In the genomic region with DNA sequence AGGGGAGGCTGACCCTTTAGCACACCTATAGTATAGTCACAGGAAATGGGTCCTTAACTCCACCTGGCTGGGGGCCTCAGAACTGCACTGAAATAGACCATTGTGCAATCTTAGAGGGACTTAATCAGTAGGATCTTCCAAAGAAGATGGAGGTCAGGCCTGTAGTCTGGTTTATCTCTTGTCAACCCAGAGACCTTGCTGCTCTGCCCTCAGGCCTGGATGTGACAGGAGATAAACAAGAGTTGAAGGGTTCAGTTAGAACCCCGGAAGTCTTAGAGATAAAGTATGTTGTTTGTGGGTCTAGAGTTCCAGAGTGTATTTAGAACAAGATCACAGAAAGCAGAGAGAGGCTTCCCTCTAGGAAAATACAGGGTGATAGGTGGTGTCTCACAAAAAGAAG, we compare ENCODE assay signal across 19 mouse cellular contexts. TPM values are rescaled to one million over a fixed set of nuclear protein-coding genes. Genes with fewer than 3 reads are reported as not detected.
DNase-seq lines count a peak whose midpoint lies in the region; ATAC-seq and TF ChIP-seq lines count a peak whose summit lies in the region.
"Had no signal": no experiment of that assay in that cellular context is flagged by ENCODE, and none has a peak within 500 bp of the region (broad histone marks: within the 10 kb centered on the region; RNA-seq: fewer than 3 reads in every experiment).

No protein-coding gene starts in this region.

- no peak for TF ChIP-seq POLR2A in kidney, adult 2 months (IDR thresholded peaks at IDR 0.05; ENCODE audit: low read depth, low read length)

- H3K4me1 ChIP-seq in kidney, adult 2 months (ENCODE audit: control insufficient read depth, insufficient read depth, low read length) = no peaks in the 10 kb centered on the region
- H3K4me1 ChIP-seq in kidney, embryonic 15.5 days = peaks cover 8% of the 10 kb centered on the region
- H3K4me1 ChIP-seq in brown adipose tissue, adult 24 weeks (ENCODE audit: control insufficient read depth, insufficient read depth, insufficient read length, low read length) = no peaks in the 10 kb centered on the region

- no peak overlapping the region for H3K4me3 ChIP-seq in kidney, adult 2 months (ENCODE audit: insufficient read depth, low read depth, low read length)
- H3K4me3 ChIP-seq in kidney, embryonic 15.5 days (replicated peaks) = no peak overlapping the region
- H3K4me3 ChIP-seq in brown adipose tissue, adult 24 weeks (ENCODE audit: insufficient read depth, low read depth, low read length) = no peak overlapping the region
- H3K4me3 ChIP-seq: embryonic facial prominence, embryonic 15.5 days; heart, embryonic 10.5 days; limb, embryonic 12.5 days; midbrain, embryonic 13.5 days had no signal

- no peak overlapping the region for H3K27ac ChIP-seq in kidney, adult 2 months (ENCODE audit: insufficient read depth, low read depth, low read length)
- H3K27ac ChIP-seq in kidney, embryonic 15.5 days = no peak overlapping the region
- H3K27ac ChIP-seq in brown adipose tissue, adult 24 weeks (replicated peaks; ENCODE audit: low read depth, low read length) = 0 out of 2 replicates have a peak overlapping the region, but pooled peaks have one; percentile 49
- H3K27ac ChIP-seq: embryonic facial prominence, embryonic 15.5 days; heart, embryonic 10.5 days; limb, embryonic 12.5 days; midbrain, embryonic 13.5 days had no signal

- H3K9ac ChIP-seq in kidney, embryonic 15.5 days = no peak overlapping the region
- H3K9ac ChIP-seq: embryonic facial prominence, embryonic 15.5 days; limb, embryonic 12.5 days; midbrain, embryonic 13.5 days had no signal

- DNase-seq in kidney, adult 2 months = peak; percentile 30
- DNase-seq in 416B (ENCODE audit: low read depth) = peak; percentile 84
- no peak for DNase-seq in right cerebral cortex, postnatal 25 days
- no peak for DNase-seq in testis, postnatal 10 days (ENCODE audit: low spot score)
- DNase-seq: adrenal gland, postnatal 10 days; cerebellum, adult 8-10 months had no signal

- H3K9me3 ChIP-seq in kidney, embryonic 15.5 days (replicated peaks) = no peaks in the 10 kb centered on the region
- H3K9me3 ChIP-seq: embryonic facial prominence, embryonic 15.5 days; heart, embryonic 10.5 days; limb, embryonic 12.5 days; midbrain, embryonic 13.5 days had no signal

- H3K27me3 ChIP-seq in kidney, adult 2 months (replicated peaks; ENCODE audit: control insufficient read depth, insufficient read depth, low read length) = no peaks in the 10 kb centered on the region
- peaks cover 28% of the 10 kb centered on the region for H3K27me3 ChIP-seq in kidney, embryonic 15.5 days

- TF ChIP-seq CTCF in kidney, adult 2 months (conservative IDR thresholded peaks at IDR 0.05; ENCODE audit: insufficient read depth, insufficient read length, low read depth, low read length) = no peak

- no peaks in the 10 kb centered on the region for H3K36me3 ChIP-seq in kidney, adult 2 months (ENCODE audit: control insufficient read depth, insufficient read depth, low read length)
- no peaks in the 10 kb centered on the region for H3K36me3 ChIP-seq in kidney, embryonic 15.5 days
- H3K36me3 ChIP-seq: embryonic facial prominence, embryonic 15.5 days; heart, embryonic 10.5 days; limb, embryonic 12.5 days; midbrain, embryonic 13.5 days had no signal

- no peak overlapping the region for H3K4me2 ChIP-seq in kidney, embryonic 15.5 days
- H3K4me2 ChIP-seq: embryonic facial prominence, embryonic 15.5 days; limb, embryonic 12.5 days; midbrain, embryonic 13.5 days had no signal

- WGBS in kidney, adult 2 months = 68% methylated on average over 1 of the region's 1 CpGs
- 74% methylated on average over 1 of the region's 1 CpGs for WGBS in kidney, embryonic 15.5 days

- no peak for ATAC-seq in kidney, embryonic 15.5 days (replicated peaks; ENCODE audit: low FRiP score)
- peak; percentile 12 for ATAC-seq in megakaryocyte progenitor cell, adult 5-6 weeks (replicated peaks; ENCODE audit: poor library complexity)
- ATAC-seq: midbrain, embryonic 13.5 days had no signal

RNA-seq across cellular contexts. Expression of a gene that starts 4.5 kb away (rescaled TPM):
- polyA plus RNA-seq in kidney, adult 2 months (2012; rRNA removed) = 0.45 and 1.2 TPM in 2 replicates
- 0.67 and 0.92 TPM in 2 replicates for polyA plus RNA-seq in kidney, embryonic 15.5 days (2015; fragmentation: Nextera tagmentation; extraction: Ambion mirVana)
- 1.3 and 2.8 TPM in 2 replicates for polyA plus RNA-seq in brown adipose tissue, adult 24 weeks (2012; ENCODE audit: insufficient read depth, insufficient read length, missing spikeins)
- total RNA-seq in megakaryocyte progenitor cell, adult 5-6 weeks (2015) = 8.1 and 9.5 TPM in 2 replicates
- 5.9 and 12.3 TPM in 2 replicates for total RNA-seq in megakaryocyte progenitor cell, adult 5-6 weeks (2017)

RNA-seq across cellular contexts. Expression of a gene that starts 32.4 kb away (rescaled TPM):
- polyA plus RNA-seq in kidney, adult 2 months (2012; rRNA removed) = not detected in 2 replicates
- not detected in 2 replicates for polyA plus RNA-seq in kidney, embryonic 15.5 days (2015; fragmentation: Nextera tagmentation; extraction: Ambion mirVana)
- polyA plus RNA-seq in brown adipose tissue, adult 24 weeks (2012; ENCODE audit: insufficient read depth, insufficient read length, missing spikeins) = not detected in 2 replicates
- total RNA-seq in megakaryocyte progenitor cell, adult 5-6 weeks (2015) = not detected in 2 replicates
- total RNA-seq in megakaryocyte progenitor cell, adult 5-6 weeks (2017) = not detected in 2 replicates
- total RNA-seq: adrenal gland, postnatal 10 days; ES-E14; heart, postnatal 25 days; left cerebral cortex, adult 8-10 months had no signal
- polyA plus RNA-seq: embryonic facial prominence, embryonic 15.5 days; forebrain, embryonic 11.5 days; heart, embryonic 10.5 days; kidney, embryonic 16.5 days; limb, embryonic 12.5 days; lung, embryonic 16.5 days; midbrain, embryonic 13.5 days had no signal

RNA-seq across cellular contexts. Expression of a gene that starts 49.8 kb away (rescaled TPM):
- not detected in 2 replicates for polyA plus RNA-seq in kidney, adult 2 months (2012; rRNA removed)
- not detected in 2 replicates for polyA plus RNA-seq in kidney, embryonic 15.5 days (2015; fragmentation: Nextera tagmentation; extraction: Ambion mirVana)
- not detected in 2 replicates for polyA plus RNA-seq in brown adipose tissue, adult 24 weeks (2012; ENCODE audit: insufficient read depth, insufficient read length, missing spikeins)
- total RNA-seq in megakaryocyte progenitor cell, adult 5-6 weeks (2015) = 0.07 and 0.20 TPM in 2 replicates
- not detected in 2 replicates for total RNA-seq in megakaryocyte progenitor cell, adult 5-6 weeks (2017)
- total RNA-seq: adrenal gland, postnatal 10 days; ES-E14; heart, postnatal 25 days had no signal
- polyA plus RNA-seq: embryonic facial prominence, embryonic 15.5 days; forebrain, embryonic 11.5 days; heart, embryonic 10.5 days; kidney, embryonic 16.5 days; limb, embryonic 12.5 days; lung, embryonic 16.5 days; midbrain, embryonic 13.5 days had no signal

Comparison
In these comparisons a context has a peak if more than half of its experiments do, and no peak if none do; other contexts are left out.
1. DNase-seq: peak in kidney, adult 2 months (single experiment) and 416B (single experiment); none in right cerebral cortex, postnatal 25 days (single experiment) and testis, postnatal 10 days (single experiment).